Mouse (Mus musculus) megakaryocyte, adult 5-6 weeks (primary cell): Measurements from ENCODE around the gene Vmn1r54. TPM values are rescaled to one million over a fixed set of nuclear protein-coding genes. Genes with fewer than 3 reads are reported as not detected.
"Not testable (repeated sequence)": the region's sequence is repeated elsewhere in the genome, so short reads cannot be mapped to it uniquely, and the experiment has no call there.

Experiments
- ATAC-seq: 2 replicates; pipeline ENCODE4 v1.8.0; 2016; ENCODE audit warnings: mild to moderate bottlenecking, inconsistent platforms; ENCODE audit not compliant: poor library complexity, severe bottlenecking
- total RNA-seq, 2 experiments: library from RNA; stranded (forward) in 1 of 2; stranded (reverse) in 1 of 2; fragments of 153-499, 151-499 nt in 1 of 2; fragments of 221-1000, 200-1000 nt in 1 of 2; gene quantifications; 2 replicates each; pipeline versions ENCODE4 v1.2.3 to v1.2.4; 2015 to 2017

Gene Vmn1r54
- total RNA-seq (2015), result not detected in 2 replicates
- not detected in 2 replicates for total RNA-seq (2017)

GRCm38 (mm10) chr6:90246000-90246399 lies at the start of gene Vmn1r54:
Vmn1r54 (plus strand) TSS chr6:90246300.
- no peak for ATAC-seq

- not testable (repeated sequence) for ATAC-seq
Measured at GRCm38 (mm10) chr6:90202493-90202892, 43.6 kb upstream of the Vmn1r54 start, which contains the start of gene V1ra8. V1ra8 (plus strand) TSS chr6:90202793.

- ATAC-seq, result no peak
Measured at GRCm38 (mm10) chr6:90224338-90224737, 21.8 kb upstream of the Vmn1r54 start, which contains the start of gene Vmn1r53. Vmn1r53 (minus strand) TSS chr6:90224438.

- not testable (repeated sequence) for ATAC-seq
Measured at GRCm38 (mm10) chr6:90232114-90232513, 14.0 kb upstream of the Vmn1r54 start.

GRCm38 (mm10) chr6:90232681-90233080 lies 13.4 kb upstream of the Vmn1r54 start:
- no peak for ATAC-seq

- ATAC-seq, result no peak
Measured at GRCm38 (mm10) chr6:90244019-90244418, 2.1 kb upstream of the Vmn1r54 start.

GRCm38 (mm10) chr6:90288265-90288664 lies 42.2 kb downstream of the Vmn1r54 start:
- ATAC-seq, result peak; percentile 51

- ATAC-seq, result no peak
Measured at GRCm38 (mm10) chr6:90300919-90301318, 54.8 kb downstream of the Vmn1r54 start, which contains the start of gene BC048671. BC048671 (plus strand) TSS chr6:90301219.

- ATAC-seq, result no peak
Measured at GRCm38 (mm10) chr6:90306315-90306975, 60.3 kb downstream of the Vmn1r54 start.

- no peak for ATAC-seq
Measured at GRCm38 (mm10) chr6:90308839-90309778, 63.0 kb downstream of the Vmn1r54 start.

GRCm38 (mm10) chr6:90315961-90316360 lies 69.9 kb downstream of the Vmn1r54 start:
- no peak for ATAC-seq

GRCm38 (mm10) chr6:90317510-90318258 lies 71.6 kb downstream of the Vmn1r54 start:
- no peak for ATAC-seq

GRCm38 (mm10) chr6:90319019-90319418 lies 72.9 kb downstream of the Vmn1r54 start:
- no peak for ATAC-seq

- peak; percentile 13; the same call in 1 of the 2 replicates for ATAC-seq
Measured at GRCm38 (mm10) chr6:90319475-90320191, 73.5 kb downstream of the Vmn1r54 start.

- ATAC-seq, result peak; percentile 51
Measured at GRCm38 (mm10) chr6:90320429-90320828, 74.3 kb downstream of the Vmn1r54 start.

Other genes starting within 250 kb of the Vmn1r54 start
- not detected in 2 replicates for gene Vmn1r47, start 230.2 kb upstream of the Vmn1r54 start, total RNA-seq (2015)
- gene Vmn1r47, start 230.2 kb upstream of the Vmn1r54 start, total RNA-seq (2017), result not detected in 2 replicates
- not detected in 2 replicates for gene Vmn1r48, start 209.5 kb upstream of the Vmn1r54 start, total RNA-seq (2015)
- gene Vmn1r48, start 209.5 kb upstream of the Vmn1r54 start, total RNA-seq (2017), result not detected in 2 replicates
- gene Vmn1r49, start 167.8 kb upstream of the Vmn1r54 start, total RNA-seq (2015), result not detected in 2 replicates
- not detected in 2 replicates for gene Vmn1r49, start 167.8 kb upstream of the Vmn1r54 start, total RNA-seq (2017)
- not detected in 2 replicates for gene Vmn1r50, start 144.9 kb upstream of the Vmn1r54 start, total RNA-seq (2015)
- gene Vmn1r50, start 144.9 kb upstream of the Vmn1r54 start, total RNA-seq (2017), result not detected in 2 replicates
- not detected in 2 replicates for gene Vmn1r51, start 123.7 kb upstream of the Vmn1r54 start, total RNA-seq (2015)
- gene Vmn1r51, start 123.7 kb upstream of the Vmn1r54 start, total RNA-seq (2017), result not detected in 2 replicates
- not detected in 2 replicates for gene Vmn1r52, start 71.5 kb upstream of the Vmn1r54 start, total RNA-seq (2015)
- not detected in 2 replicates for gene Vmn1r52, start 71.5 kb upstream of the Vmn1r54 start, total RNA-seq (2017)
- not detected in 2 replicates for gene V1ra8, start 43.5 kb upstream of the Vmn1r54 start, total RNA-seq (2015)
- not detected in 2 replicates for gene V1ra8, start 43.5 kb upstream of the Vmn1r54 start, total RNA-seq (2017)
- gene Vmn1r53, start 21.9 kb upstream of the Vmn1r54 start, total RNA-seq (2015), result not detected in 2 replicates
- gene Vmn1r53, start 21.9 kb upstream of the Vmn1r54 start, total RNA-seq (2017), result not detected in 2 replicates
- not detected in 2 replicates for gene BC048671, start 54.9 kb downstream of the Vmn1r54 start, total RNA-seq (2015)
- not detected in 2 replicates for gene BC048671, start 54.9 kb downstream of the Vmn1r54 start, total RNA-seq (2017)
- 9.0 and 12.4 TPM in 2 replicates for gene Chst13, start 78.9 kb downstream of the Vmn1r54 start, total RNA-seq (2015)
- 4.4 and 6.3 TPM in 2 replicates for gene Chst13, start 78.9 kb downstream of the Vmn1r54 start, total RNA-seq (2017)
- not detected in 2 replicates for gene Uroc1, start 87.0 kb downstream of the Vmn1r54 start, total RNA-seq (2015)
- not detected in 2 replicates for gene Uroc1, start 87.0 kb downstream of the Vmn1r54 start, total RNA-seq (2017)
- gene Zxdc, start 123.2 kb downstream of the Vmn1r54 start, total RNA-seq (2015), result 10.2 and 11.1 TPM in 2 replicates
- gene Zxdc, start 123.2 kb downstream of the Vmn1r54 start, total RNA-seq (2017), result 9.9 and 16.1 TPM in 2 replicates
- not detected in 2 replicates for gene Cfap100, start 182.5 kb downstream of the Vmn1r54 start, total RNA-seq (2015)
- gene Cfap100, start 182.5 kb downstream of the Vmn1r54 start, total RNA-seq (2017), result not detected in 2 replicates
- not detected in 2 replicates for gene Klf15, start 216.3 kb downstream of the Vmn1r54 start, total RNA-seq (2015)
- not detected in 2 replicates for gene Klf15, start 216.3 kb downstream of the Vmn1r54 start, total RNA-seq (2017)
- gene Aldh1l1, start 240.1 kb downstream of the Vmn1r54 start, total RNA-seq (2015), result 0.31 and 0.68 TPM in 2 replicates
- gene Aldh1l1, start 240.1 kb downstream of the Vmn1r54 start, total RNA-seq (2017), result 0.45 and 0.55 TPM in 2 replicates